Mouse (Mus musculus) thymus, adult 2 months (tissue): ENCODE results near the gene Dgkd.

Source experiments
- CTCF ChIP-seq: fragments of 200-500 bp; IDR thresholded peaks from 2 replicates; pipeline ENCODE4 v1.5.1; 2012; ENCODE audit warnings: mild to moderate bottlenecking, control low read depth, low read length, moderate library complexity, borderline replicate concordance; ENCODE audit not compliant: control insufficient read depth, poor library complexity, insufficient read depth; ENCODE audit errors: extremely low read depth
- POLR2A ChIP-seq: fragments of 200-500 bp; IDR thresholded peaks from 2 replicates; pipeline ENCODE4 v1.6.1; 2012; ENCODE audit warnings: mild to moderate bottlenecking, low read length, control low read depth, moderate library complexity; ENCODE audit not compliant: control insufficient read depth, poor library complexity, insufficient read depth; ENCODE audit errors: extremely low read depth

DNA sequence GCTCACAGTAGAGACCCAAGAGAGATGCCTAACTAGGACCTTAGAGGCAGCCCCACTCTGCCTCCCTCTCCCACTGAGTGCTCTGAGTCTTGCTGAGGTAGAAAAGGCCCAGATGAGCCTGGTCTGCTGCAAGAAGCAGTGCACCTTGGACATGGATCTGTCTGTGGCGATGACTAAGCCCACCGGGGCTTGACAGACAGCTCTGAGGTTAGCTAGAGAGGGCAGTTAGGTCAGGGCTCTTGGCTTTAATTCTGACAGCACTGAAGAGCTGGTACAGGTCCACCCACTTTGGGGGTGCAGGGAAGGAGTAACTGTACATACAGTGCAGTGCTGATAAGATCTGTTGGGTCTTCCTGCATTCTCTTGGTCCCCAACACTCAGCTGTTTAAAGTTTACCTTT is 82.5 kb downstream of the Dgkd start:
- TF ChIP-seq CTCF (no peak), POLR2A (no peak)
